Mouse (Mus musculus) stomach, embryonic 16.5 days (tissue): ENCODE results near the gene Eid1. TPM values are rescaled to one million over a fixed set of nuclear protein-coding genes. Genes with fewer than 3 reads are reported as not detected.

ENCODE experiments used
- ATAC-seq: fragments of 200-750 bp; cut with Nextera tagmentation; 2 replicates; pipeline ENCODE4 v1.8.0; 2017; ENCODE audit warnings: moderate number of reproducible peaks, moderate TSS enrichment; ENCODE audit not compliant: insufficient read depth, low FRiP score
- H3K27ac ChIP-seq: fragments of 300-500 bp; sonication (generic); 2 replicates; pipeline ENCODE4 v1.5.1; 2014; ENCODE audit warnings: low read length
- H3K27me3 ChIP-seq: fragments of 300-500 bp; sonication (generic); 2 replicates; pipeline ENCODE4 v1.6.1; 2014; ENCODE audit warnings: low read length, control low read depth, mixed read lengths; ENCODE audit not compliant: control insufficient read depth, insufficient read depth
- H3K36me3 ChIP-seq: fragments of 300-500 bp; sonication (generic); 2 replicates; pipeline ENCODE4 v1.6.1; 2014; ENCODE audit warnings: low read length; ENCODE audit not compliant: control insufficient read depth, insufficient read depth
- H3K4me1 ChIP-seq: fragments of 300-500 bp; sonication (generic); 2 replicates; pipeline ENCODE4 v1.6.1; 2014; ENCODE audit warnings: low read length, control low read depth, mixed read lengths; ENCODE audit not compliant: control insufficient read depth, insufficient read depth
- H3K4me2 ChIP-seq: fragments of 300-500 bp; sonication (generic); 2 replicates; pipeline ENCODE4 v1.6.1; 2014; ENCODE audit warnings: low read depth, low read length, mixed read lengths
- H3K4me3 ChIP-seq: fragments of 300-500 bp; sonication (generic); replicated peaks from 2 replicates; pipeline ENCODE4 v1.5.1; 2014; ENCODE audit warnings: mild to moderate bottlenecking, low read length
- H3K9ac ChIP-seq: fragments of 300-500 bp; sonication (generic); 2 replicates; pipeline ENCODE4 v1.6.1; 2014; ENCODE audit warnings: low read length
- H3K9me3 ChIP-seq: fragments of 300-500 bp; sonication (generic); replicated peaks from 2 replicates; pipeline ENCODE4 v1.6.1; 2016; ENCODE audit warnings: low read length, control low read depth; ENCODE audit not compliant: control insufficient read depth
- WGBS: fragments of 180-500 bp; shearing (Covaris S2); extraction: QIAGEN DNeasy Blood & Tissue Kit; methylation state at CpG from one replicate; pipeline ENCODE4 v1.1.7; 2014; 5-methylcytosine and 5-hydroxymethylcytosine counted together
- polyA plus RNA-seq: library from polyadenylated mRNA; unstranded; fragments of >200 nt; fragmentation: Nextera tagmentation; extraction: Ambion mirVana; gene quantifications from 2 replicates; pipeline ENCODE4 v1.2.1, GENCODE M21; 2015

The Eid1 gene
- polyA plus RNA-seq, 1 experiment from 2014 or later, result 111 TPM

GRCm38 (mm10) chr2:125665213-125665612 lies 7.7 kb upstream of the Eid1 start:
- Histone ChIP-seq H3K4me3 (no peak overlapping the region), H3K36me3 (no peaks in the 10 kb centered on the region), H3K4me1 (peaks cover 3% of the 10 kb centered on the region; the same call in 1 of the 2 replicates), H3K27me3 (no peaks in the 10 kb centered on the region; the same call in 1 of the 2 replicates), H3K27ac (no peak overlapping the region), H3K4me2 (no peak overlapping the region), H3K9me3 (no peaks in the 10 kb centered on the region), H3K9ac (no peak overlapping the region)
- ATAC-seq, result no peak
- 84% methylated on average over 5 of the region's 5 CpGs for WGBS

GRCm38 (mm10) chr2:125665909-125666308 lies 7.0 kb upstream of the Eid1 start:
- Histone ChIP-seq H3K36me3 (no peaks in the 10 kb centered on the region), H3K27ac (no peak overlapping the region), H3K4me1 (peaks cover 3% of the 10 kb centered on the region; the same call in 1 of the 2 replicates), H3K9ac (no peak overlapping the region), H3K27me3 (no peaks in the 10 kb centered on the region; the same call in 1 of the 2 replicates), H3K4me2 (no peak overlapping the region), H3K9me3 (no peaks in the 10 kb centered on the region), H3K4me3 (no peak overlapping the region)
- WGBS, result 83% methylated on average over 4 of the region's 4 CpGs
- peak; percentile 50; the same call in 1 of the 2 replicates for ATAC-seq

GRCm38 (mm10) chr2:125666668-125667067 lies 6.2 kb upstream of the Eid1 start:
- H3K9ac ChIP-seq, result no peak overlapping the region
- peaks cover 3% of the 10 kb centered on the region; the same call in 1 of the 2 replicates for H3K4me1 ChIP-seq
- H3K4me2 ChIP-seq, result no peak overlapping the region
- no peak overlapping the region for H3K4me3 ChIP-seq
- WGBS, result 71% methylated on average over 4 of the region's 4 CpGs
- ATAC-seq, result no peak
- H3K9me3 ChIP-seq, result no peaks in the 10 kb centered on the region
- no peaks in the 10 kb centered on the region for H3K27me3 ChIP-seq
- no peaks in the 10 kb centered on the region for H3K36me3 ChIP-seq
- no peak overlapping the region for H3K27ac ChIP-seq

GRCm38 (mm10) chr2:125667184-125667583 lies 5.7 kb upstream of the Eid1 start:
- peak; percentile 78; the same call in 1 of the 2 replicates for ATAC-seq
- WGBS, result 32% methylated on average over 5 of the region's 5 CpGs

DNA sequence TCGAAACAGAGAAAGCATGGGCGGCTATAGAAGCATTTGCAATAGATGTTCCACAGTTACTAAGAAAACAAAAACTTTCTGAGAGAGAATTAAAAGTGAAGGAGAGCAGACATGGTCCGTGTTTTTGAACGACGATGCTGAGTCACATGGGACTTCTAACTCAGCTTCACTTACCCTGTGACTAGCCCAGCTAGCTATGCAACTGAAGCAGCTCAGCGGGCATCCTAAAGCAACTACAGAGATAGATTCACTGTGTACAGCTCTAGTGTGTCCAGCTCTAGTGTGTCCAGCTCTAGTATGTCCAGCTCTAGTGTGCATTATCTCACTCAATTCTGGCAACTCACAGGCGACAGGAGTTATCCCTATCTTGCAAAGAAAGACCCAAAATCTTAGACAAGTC lies 5.2 kb upstream of the Eid1 start:
- H3K27me3 ChIP-seq, result no peaks in the 10 kb centered on the region
- no peak overlapping the region for H3K9ac ChIP-seq
- no peak for ATAC-seq
- no peak overlapping the region for H3K4me3 ChIP-seq
- no peaks in the 10 kb centered on the region for H3K9me3 ChIP-seq
- WGBS, result 81% methylated on average over 7 of the region's 7 CpGs
- H3K27ac ChIP-seq, result no peak overlapping the region
- peaks cover 3% of the 10 kb centered on the region; the same call in 1 of the 2 replicates for H3K4me1 ChIP-seq
- no peak overlapping the region for H3K4me2 ChIP-seq
- H3K36me3 ChIP-seq, result no peaks in the 10 kb centered on the region

More at GRCm38 (mm10) chr2:125667184-125667583, 5.7 kb upstream of the Eid1 start:
- H3K36me3 ChIP-seq, result no peaks in the 10 kb centered on the region
- H3K9ac ChIP-seq, result no peak overlapping the region
- peaks cover 3% of the 10 kb centered on the region; the same call in 1 of the 2 replicates for H3K4me1 ChIP-seq
- H3K4me3 ChIP-seq, result no peak overlapping the region
- H3K9me3 ChIP-seq, result no peaks in the 10 kb centered on the region
- no peak overlapping the region for H3K27ac ChIP-seq
- H3K27me3 ChIP-seq, result no peaks in the 10 kb centered on the region
- no peak overlapping the region for H3K4me2 ChIP-seq

DNA sequence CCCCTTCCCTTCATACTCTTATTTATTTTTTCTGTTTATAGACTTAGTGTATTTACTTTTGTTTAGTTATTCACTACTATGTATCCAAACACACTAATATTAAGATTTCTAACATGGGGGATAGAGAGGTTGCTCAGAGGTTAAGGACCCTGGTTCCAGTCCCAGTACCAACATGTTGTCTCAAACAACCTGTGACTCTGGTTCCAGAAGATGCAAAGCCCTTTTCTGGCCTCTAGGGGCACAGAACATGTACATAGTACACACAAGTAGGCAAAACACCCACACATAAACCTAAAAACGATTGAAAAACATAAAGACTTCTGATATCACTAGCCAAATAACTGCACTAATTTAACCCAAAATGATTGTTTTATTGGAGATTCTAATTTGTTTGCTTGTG lies 2.0 kb upstream of the Eid1 start:
- H3K36me3 ChIP-seq, result no peaks in the 10 kb centered on the region
- peaks cover 10% of the 10 kb centered on the region; the same call in 1 of the 2 replicates for H3K4me1 ChIP-seq
- H3K27me3 ChIP-seq, result no peaks in the 10 kb centered on the region
- H3K9ac ChIP-seq, result no peak overlapping the region
- 39% methylated on average over 1 of the region's 1 CpGs for WGBS
- H3K4me3 ChIP-seq, result no peak overlapping the region
- ATAC-seq, result no peak
- H3K27ac ChIP-seq, result no peak overlapping the region
- no peaks in the 10 kb centered on the region for H3K9me3 ChIP-seq
- H3K4me2 ChIP-seq, result no peak overlapping the region

GRCm38 (mm10) chr2:125672568-125672956 lies 333 bp upstream of the Eid1 start:
- Histone ChIP-seq H3K9ac (peak overlapping the region; percentile 90), H3K27me3 (no peaks in the 10 kb centered on the region), H3K4me1 (peaks cover 7% of the 10 kb centered on the region; the same call in 1 of the 2 replicates), H3K4me3 (peak overlapping the region; percentile 67), H3K4me2 (peak overlapping the region; percentile 79), H3K27ac (peak overlapping the region; percentile 80), H3K36me3 (no peaks in the 10 kb centered on the region), H3K9me3 (no peaks in the 10 kb centered on the region)
- 22% methylated on average over 9 of the region's 20 CpGs for WGBS
- no peak for ATAC-seq

- ATAC-seq, result no peak
- Histone ChIP-seq H3K36me3 (no peaks in the 10 kb centered on the region), H3K27me3 (no peaks in the 10 kb centered on the region), H3K4me1 (peaks cover 9% of the 10 kb centered on the region), H3K27ac (no peak overlapping the region), H3K9ac (no peak overlapping the region), H3K4me3 (no peak overlapping the region), H3K4me2 (no peak overlapping the region), H3K9me3 (no peaks in the 10 kb centered on the region)
- WGBS, result 52% methylated on average over 9 of the region's 9 CpGs
Observed at GRCm38 (mm10) chr2:125681811-125682210, 8.9 kb downstream of the Eid1 start.

- WGBS, result 80% methylated on average over 7 of the region's 7 CpGs
- H3K9ac ChIP-seq, result no peak overlapping the region
- H3K27ac ChIP-seq, result no peak overlapping the region
- H3K36me3 ChIP-seq, result no peaks in the 10 kb centered on the region
- H3K9me3 ChIP-seq, result no peaks in the 10 kb centered on the region
- no peak overlapping the region for H3K4me3 ChIP-seq
- no peak overlapping the region for H3K4me2 ChIP-seq
- no peaks in the 10 kb centered on the region for H3K27me3 ChIP-seq
- H3K4me1 ChIP-seq, result peaks cover 9% of the 10 kb centered on the region
- ATAC-seq, result no peak
Observed at GRCm38 (mm10) chr2:125683895-125684294, 11.0 kb downstream of the Eid1 start.
